Mouse (Mus musculus): Measurements from ENCODE around the gene Brd3. TPM values are rescaled to one million over a fixed set of nuclear protein-coding genes. Genes with fewer than 3 reads are reported as not detected.

Brd3 gene
- polyA plus RNA-seq, 1 experiment from 2014 or later, result 188 TPM

GRCm38 (mm10) chr2:27400083-27400482 lies 107.4 kb downstream of the Brd3 start:
- 89% methylated on average over 2 of the region's 2 CpGs for WGBS
- H3K4me2 ChIP-seq (ENCODE audit: low read depth, low read length, severe bottlenecking), result no peak overlapping the region
- H3K9ac ChIP-seq (ENCODE audit: low read length), result no peak overlapping the region
- H3K9me3 ChIP-seq (ENCODE audit: control insufficient read depth, low read length), result no peaks in the 10 kb centered on the region
- ATAC-seq (replicated peaks; ENCODE audit: low FRiP score) (no peak), DNase-seq (ENCODE audit: low spot score) (no peak)
- no peak overlapping the region for H3K4me3 ChIP-seq (ENCODE audit: low read depth, low read length)
- H3K27me3 ChIP-seq (ENCODE audit: control insufficient read depth, insufficient read depth, low read length), result no peaks in the 10 kb centered on the region
- peaks cover 9% of the 10 kb centered on the region; the same call in 1 of the 2 replicates for H3K4me1 ChIP-seq (replicated peaks; ENCODE audit: control insufficient read depth, insufficient read depth, low read length)
- no peaks in the 10 kb centered on the region for H3K36me3 ChIP-seq (ENCODE audit: control insufficient read depth, insufficient read depth, low read length)
- no peak overlapping the region for H3K27ac ChIP-seq (ENCODE audit: low read depth, low read length)

- no peaks in the 10 kb centered on the region for H3K9me3 ChIP-seq (ENCODE audit: control insufficient read depth, low read length)
- H3K4me3 ChIP-seq (ENCODE audit: low read depth, low read length), result no peak overlapping the region
- H3K4me2 ChIP-seq (ENCODE audit: low read depth, low read length, severe bottlenecking), result no peak overlapping the region
- H3K27me3 ChIP-seq (ENCODE audit: control insufficient read depth, insufficient read depth, low read length), result no peaks in the 10 kb centered on the region
- no peaks in the 10 kb centered on the region for H3K36me3 ChIP-seq (ENCODE audit: control insufficient read depth, insufficient read depth, low read length)
- H3K9ac ChIP-seq (ENCODE audit: low read length), result no peak overlapping the region
- 59% methylated on average over 17 of the region's 17 CpGs for WGBS
- ATAC-seq (replicated peaks; ENCODE audit: low FRiP score) (no peak), DNase-seq (ENCODE audit: low spot score) (no peak)
- no peak overlapping the region for H3K27ac ChIP-seq (ENCODE audit: low read depth, low read length)
- peaks cover 23% of the 10 kb centered on the region for H3K4me1 ChIP-seq (replicated peaks; ENCODE audit: control insufficient read depth, insufficient read depth, low read length)
Observed at GRCm38 (mm10) chr2:27396656-27397440, 110.6 kb downstream of the Brd3 start.

Small RNAs within 50 kb of the gene (microRNA-seq; reads per million reads assigned to microRNA genes)
- gene Gm24049 (ENCODE audit: insufficient number of aligned reads), result not detected
- gene Mir7578 (ENCODE audit: insufficient number of aligned reads), result not detected

Other genes with a start within 250 kb of the Brd3 start
- 12.7 and 15.7 TPM in 2 replicates for gene Vav2, start 80.6 kb downstream of the Brd3 start, polyA plus RNA-seq (2014; fragmentation: Nextera tagmentation; extraction: Ambion mirVana)
- gene Brd3os, start 65.3 kb downstream of the Brd3 start, polyA plus RNA-seq (2014; fragmentation: Nextera tagmentation; extraction: Ambion mirVana), result 14.4 and 16.0 TPM in 2 replicates
- gene Wdr5, start 7.5 kb upstream of the Brd3 start, polyA plus RNA-seq (2014; fragmentation: Nextera tagmentation; extraction: Ambion mirVana), result 74.5 and 84.0 TPM in 2 replicates
- gene Rxra, start 168.8 kb upstream of the Brd3 start, polyA plus RNA-seq (2014; fragmentation: Nextera tagmentation; extraction: Ambion mirVana), result 6.5 and 6.9 TPM in 2 replicates